Mouse (Mus musculus) urinary bladder, postnatal 14 days (tissue): ENCODE results near the gene Fntb.
A peak's percentile ranks its signal among the peaks of the same experiment; 100 is the strongest.

Experiments used
- DNase-seq: peaks from one replicate; pipeline ENCODE4 v3.0.0; 2021; ENCODE audit warnings: low spot score

The Fntb gene

GRCm38 (mm10) chr12:76954698-76955423 lies 189.5 kb downstream of the Fntb start:
- DNase-seq: peak; percentile 74

DNA sequence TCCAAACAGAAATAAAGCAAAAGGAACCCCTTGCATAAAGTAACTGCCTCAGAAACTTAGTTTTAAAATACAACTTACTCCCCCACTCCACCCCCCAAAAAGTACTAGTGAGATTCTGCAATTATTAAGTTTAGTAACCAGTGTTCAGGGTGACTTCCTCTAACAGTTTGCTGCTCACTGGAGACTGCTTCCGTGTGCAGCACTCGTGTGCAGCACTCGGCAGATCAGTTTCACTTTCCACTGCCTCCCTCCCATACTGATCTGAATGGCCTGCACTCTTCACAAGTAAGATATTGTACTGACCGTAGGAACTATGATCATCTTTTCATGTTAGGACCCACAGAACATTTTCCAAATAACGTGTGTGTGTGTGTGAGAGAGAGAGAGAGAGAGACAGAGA lies 192.3 kb downstream of the Fntb start:
- DNase-seq: no peak

DNA sequence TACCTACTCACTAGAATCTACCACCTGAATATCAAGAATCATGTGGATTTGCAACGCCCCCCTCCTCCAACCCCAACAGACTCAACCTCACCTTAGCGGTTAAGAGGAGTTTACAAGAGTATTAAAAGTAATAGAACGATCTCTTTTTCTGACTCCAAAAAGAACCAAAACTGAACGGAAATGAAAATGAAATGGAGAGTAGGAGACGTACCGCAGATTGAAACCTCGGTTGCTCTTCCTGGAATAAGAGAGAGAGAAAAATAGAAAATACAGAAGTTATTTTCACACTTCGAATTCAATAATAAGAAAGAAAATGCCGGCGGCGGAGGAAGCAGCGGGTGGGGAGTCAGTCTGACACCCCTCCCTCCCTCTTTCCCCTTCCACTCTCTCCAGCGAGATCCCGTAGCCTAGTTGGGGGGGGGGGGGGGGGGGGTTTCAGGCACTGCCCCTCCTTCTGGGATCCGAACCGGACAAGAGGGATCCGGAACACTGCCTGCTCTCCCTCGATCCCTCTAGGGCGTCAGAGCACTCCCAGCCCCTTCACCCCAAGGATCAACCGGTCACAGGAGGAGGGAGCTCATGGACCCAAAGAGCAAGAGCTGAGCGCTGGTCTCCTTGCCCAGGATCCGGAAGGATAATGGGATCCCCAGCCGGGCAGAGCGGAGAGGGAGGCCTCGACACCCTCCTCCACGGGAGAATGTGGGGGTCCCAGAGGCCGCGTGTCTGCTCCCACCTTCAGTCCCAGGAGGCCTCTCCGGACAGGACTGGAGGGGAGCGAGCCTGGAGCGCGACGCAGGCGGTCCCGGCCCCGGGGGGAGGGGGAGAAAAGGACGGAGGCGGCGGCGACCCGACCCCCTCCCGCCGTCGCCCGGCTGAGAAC lies 195.9 kb downstream of the Fntb start:
- DNase-seq: no peak

DNA sequence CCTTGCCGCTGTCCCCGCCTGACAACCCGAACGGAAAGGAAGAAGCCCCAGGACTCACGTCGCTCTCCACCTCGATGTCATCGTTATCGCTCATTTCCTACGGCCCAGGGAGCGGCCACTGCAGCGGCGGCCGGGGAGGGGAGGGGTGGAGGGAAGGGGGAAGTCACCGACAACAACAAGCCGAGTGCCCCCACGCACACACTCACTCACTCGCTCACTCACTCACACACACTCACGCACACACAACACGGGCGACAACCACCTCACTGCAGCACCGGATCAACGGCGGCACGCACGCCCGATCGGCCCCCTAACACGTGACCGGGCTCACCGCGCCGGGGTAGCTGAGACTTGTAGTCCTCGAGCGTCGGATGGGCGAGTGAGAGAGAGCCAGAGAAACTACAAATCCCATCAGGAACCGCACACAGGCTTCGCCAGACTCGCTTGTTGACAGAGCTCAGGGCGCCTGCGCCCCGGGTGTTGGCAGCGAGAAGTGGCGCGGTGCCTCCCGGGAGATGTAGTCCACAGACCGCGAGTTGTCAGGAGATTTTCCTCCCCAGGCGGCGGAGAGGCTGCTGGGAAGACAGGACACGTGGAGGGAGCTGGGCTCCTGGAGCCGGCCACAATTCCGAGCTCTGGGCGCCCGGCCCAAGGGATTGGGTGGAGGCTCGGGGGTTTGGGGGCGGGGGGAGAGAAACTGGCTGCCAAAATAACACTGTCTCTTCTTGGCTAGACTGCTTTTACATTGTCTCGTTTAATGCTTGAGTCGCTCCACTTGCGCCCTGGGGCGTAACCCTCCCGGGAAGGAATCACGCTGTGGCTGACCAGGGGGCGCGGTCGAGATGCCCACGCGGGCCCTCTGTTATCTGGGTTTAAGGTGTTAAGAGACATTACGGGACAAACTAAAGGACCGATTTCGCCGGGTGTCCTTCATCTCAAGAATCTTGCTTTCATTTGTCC lies 196.8 kb downstream of the Fntb start, which contains the start of gene Max:
TSS of gene Max (minus strand) at position 270 of the 960 bp plus-strand sequence.
- DNase-seq: peak; percentile 99

- no peak for DNase-seq
Measured at GRCm38 (mm10) chr12:76965089-76965488, 199.7 kb downstream of the Fntb start.

GRCm38 (mm10) chr12:76965876-76966275 lies 200.5 kb downstream of the Fntb start:
- no peak for DNase-seq
